Mouse (Mus musculus) forebrain, embryonic 10.5 days (tissue): Measurements from ENCODE around the gene Armc10. TPM values are rescaled to one million over a fixed set of nuclear protein-coding genes. Genes with fewer than 3 reads are reported as not detected.
A peak's percentile ranks its signal among the peaks of the same experiment; 100 is the strongest.
"Not testable (repeated sequence)": the region's sequence is repeated elsewhere in the genome, so short reads cannot be mapped to it uniquely, and the experiment has no call there.

Experiments used
- DNase-seq: peaks from one replicate; pipeline ENCODE4 v3.0.0-alpha.2; 2017; ENCODE audit warnings: low spot score; ENCODE audit errors: extremely low spot score
- H3K27ac ChIP-seq: fragments of 300-500 bp; sonication (generic); 2 replicates; pipeline ENCODE4 v1.5.1; 2016; ENCODE audit warnings: mild to moderate bottlenecking
- H3K27me3 ChIP-seq: fragments of 300-500 bp; sonication (generic); 2 replicates; pipeline ENCODE4 v1.6.1; 2016; ENCODE audit warnings: mild to moderate bottlenecking; ENCODE audit not compliant: poor library complexity, severe bottlenecking
- H3K36me3 ChIP-seq: fragments of 300-500 bp; sonication (generic); replicated peaks from 2 replicates; pipeline ENCODE4 v1.6.1; 2016; ENCODE audit warnings: mild to moderate bottlenecking, moderate library complexity
- H3K4me1 ChIP-seq: fragments of 300-500 bp; sonication (generic); 2 replicates; pipeline ENCODE4 v1.6.1; 2016
- H3K4me3 ChIP-seq: fragments of 300-500 bp; sonication (generic); 2 replicates; pipeline ENCODE4 v1.5.1; 2016; ENCODE audit warnings: mild to moderate bottlenecking, moderate library complexity
- H3K9me3 ChIP-seq: fragments of 300-500 bp; sonication (generic); 2 replicates; pipeline ENCODE4 v1.6.1; 2016; ENCODE audit warnings: mild to moderate bottlenecking, moderate library complexity
- WGBS: fragments of 180-500 bp; shearing (Covaris S2); methylation state at CpG from one replicate; pipeline ENCODE4 v1.1.7; 2016; 5-methylcytosine and 5-hydroxymethylcytosine counted together
- polyA plus RNA-seq: library from polyadenylated mRNA; unstranded; fragments of >200 nt; fragmentation: Nextera tagmentation; extraction: Ambion mirVana; gene quantifications from 2 replicates; pipeline ENCODE4 v1.2.1, GENCODE M21; 2016

Armc10 gene
- polyA plus RNA-seq, 1 experiment from 2014 or later: 64.6 TPM

- not testable (repeated sequence) for H3K27ac ChIP-seq, DNase-seq, H3K9me3 ChIP-seq, H3K36me3 ChIP-seq, H3K27me3 ChIP-seq
- peaks cover 18% of the 10 kb centered on the region for H3K4me1 ChIP-seq
- peak overlapping the region; percentile 76 for H3K4me3 ChIP-seq
- 87% methylated on average over 3 of the region's 3 CpGs for WGBS
Measured at GRCm38 (mm10) chr5:21699555-21699954, 53.9 kb downstream of the Armc10 start.

DNA sequence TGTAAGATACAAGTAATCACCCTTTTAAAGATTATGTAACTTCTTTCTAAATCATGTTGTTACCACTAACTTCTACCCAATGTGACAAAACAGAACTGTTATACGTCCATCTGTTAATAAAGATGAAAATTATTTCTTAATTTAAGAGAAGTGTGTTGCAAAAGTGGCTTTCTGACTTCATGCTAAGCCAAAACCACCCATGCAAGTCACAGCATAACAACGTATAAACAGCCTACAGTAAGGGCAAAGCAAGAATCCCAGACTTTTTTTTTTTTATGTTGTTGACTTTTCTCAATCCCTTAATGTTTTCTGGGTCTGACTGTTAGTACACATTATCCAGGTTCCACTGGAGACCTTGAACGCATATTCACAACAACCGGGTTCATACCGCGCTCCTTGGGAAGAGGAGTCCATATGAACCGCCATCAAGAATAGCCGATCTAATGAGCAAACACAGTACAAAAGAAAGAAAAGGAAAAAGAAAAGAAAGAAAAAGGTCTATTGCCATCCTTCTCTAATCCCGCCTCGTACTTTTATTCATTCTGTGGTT lies 54.7 kb downstream of the Armc10 start:
- DNase-seq: no peak
- peaks cover 18% of the 10 kb centered on the region for H3K4me1 ChIP-seq
- H3K9me3 ChIP-seq: no peaks in the 10 kb centered on the region
- peak overlapping the region; percentile 76 for H3K4me3 ChIP-seq
- H3K27ac ChIP-seq: peak overlapping the region; percentile 99
- 16% methylated on average over 10 of the region's 10 CpGs for WGBS
- no peaks in the 10 kb centered on the region for H3K36me3 ChIP-seq
- no peaks in the 10 kb centered on the region for H3K27me3 ChIP-seq

GRCm38 (mm10) chr5:21700934-21701333 lies 55.3 kb downstream of the Armc10 start:
- no peaks in the 10 kb centered on the region for H3K36me3 ChIP-seq
- H3K27ac ChIP-seq: peak overlapping the region; percentile 99
- no peak for DNase-seq
- H3K4me1 ChIP-seq: peaks cover 18% of the 10 kb centered on the region
- no peaks in the 10 kb centered on the region for H3K27me3 ChIP-seq
- WGBS: under 1% methylated on average over 22 of the region's 22 CpGs
- peak overlapping the region; percentile 76 for H3K4me3 ChIP-seq
- H3K9me3 ChIP-seq: no peaks in the 10 kb centered on the region

- peaks cover 3% of the 10 kb centered on the region for H3K9me3 ChIP-seq
- WGBS: under 1% methylated on average over 58 of the region's 59 CpGs
- no peaks in the 10 kb centered on the region for H3K36me3 ChIP-seq
- H3K27ac ChIP-seq: peak within 1 kb of the TSS; percentile 99
- H3K4me3 ChIP-seq: peak within 1 kb of the TSS; percentile 76
- peak; percentile 99 for DNase-seq
- peaks cover 18% of the 10 kb centered on the region for H3K4me1 ChIP-seq
- no peaks in the 10 kb centered on the region for H3K27me3 ChIP-seq
Measured at GRCm38 (mm10) chr5:21701351-21702008, 55.9 kb downstream of the Armc10 start, which contains the start of gene Napepld. Gene Napepld (minus strand): TSS chr5:21701396.

GRCm38 (mm10) chr5:21702009-21702364 lies 56.4 kb downstream of the Armc10 start:
- peaks cover 18% of the 10 kb centered on the region for H3K4me1 ChIP-seq
- peak overlapping the region; percentile 99 for H3K27ac ChIP-seq
- DNase-seq: no peak
- no peaks in the 10 kb centered on the region for H3K36me3 ChIP-seq
- no peaks in the 10 kb centered on the region for H3K27me3 ChIP-seq
- 60% methylated on average over 2 of the region's 2 CpGs for WGBS
- peaks cover 4% of the 10 kb centered on the region for H3K9me3 ChIP-seq
- peak overlapping the region; percentile 76 for H3K4me3 ChIP-seq

DNA sequence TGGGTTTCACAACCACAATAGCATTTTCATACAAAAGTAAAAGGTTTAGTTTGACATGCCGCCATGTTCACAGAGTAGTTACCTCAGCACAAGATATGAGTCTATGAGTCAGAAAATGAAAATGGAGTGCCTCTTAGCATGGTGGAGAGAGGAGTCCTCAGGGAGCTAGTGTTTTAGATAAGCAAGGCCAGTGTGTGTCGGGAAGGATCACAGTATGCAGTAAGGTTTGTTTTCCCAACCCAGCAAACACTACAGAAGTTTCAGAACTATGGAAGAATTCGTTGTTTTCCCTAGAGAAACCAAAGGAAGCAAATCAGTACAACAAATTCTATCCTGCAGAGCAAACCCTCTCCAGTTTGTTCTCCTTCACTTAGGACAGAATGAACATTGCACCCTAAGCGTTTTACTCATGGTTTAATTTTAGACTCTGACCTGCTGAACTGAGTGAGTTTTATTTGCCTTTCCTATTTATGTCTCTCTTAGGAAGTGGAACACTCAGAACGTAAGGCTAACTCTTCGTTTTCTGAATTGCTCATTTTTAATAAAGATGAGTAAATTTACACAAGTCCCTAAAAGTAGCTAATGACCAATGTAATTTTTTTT lies 57.4 kb downstream of the Armc10 start:
- WGBS: 92% methylated on average over 6 of the region's 6 CpGs
- no peaks in the 10 kb centered on the region for H3K27me3 ChIP-seq
- H3K9me3 ChIP-seq: peaks cover 4% of the 10 kb centered on the region
- no peaks in the 10 kb centered on the region for H3K36me3 ChIP-seq
- peaks cover 18% of the 10 kb centered on the region for H3K4me1 ChIP-seq
- H3K4me3 ChIP-seq: no peak overlapping the region
- H3K27ac ChIP-seq: no peak overlapping the region
- DNase-seq: no peak

DNA sequence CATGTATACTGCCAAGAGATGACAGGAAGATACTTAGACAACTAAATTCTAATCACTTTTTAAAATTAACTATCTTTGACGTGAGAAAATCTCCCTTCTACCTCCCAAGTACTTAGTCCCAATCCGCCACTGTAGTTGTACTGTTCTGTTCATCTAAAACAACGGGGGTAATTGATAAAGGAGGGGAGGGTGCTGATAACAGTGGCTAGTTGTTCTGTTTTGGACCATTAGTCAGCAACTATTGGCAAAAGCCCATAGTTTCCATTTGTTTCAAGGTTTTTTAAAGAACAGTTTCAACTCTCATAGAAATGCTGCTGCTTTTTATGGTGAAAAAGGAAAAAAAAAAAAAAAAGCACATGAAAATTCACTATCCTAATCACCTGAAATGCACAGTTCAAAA lies 58.1 kb downstream of the Armc10 start:
- H3K27me3 ChIP-seq: no peaks in the 10 kb centered on the region
- H3K36me3 ChIP-seq: no peaks in the 10 kb centered on the region
- H3K4me3 ChIP-seq: no peak overlapping the region
- peaks cover 4% of the 10 kb centered on the region for H3K9me3 ChIP-seq
- H3K27ac ChIP-seq: no peak overlapping the region
- no peak for DNase-seq
- 79% methylated on average over 3 of the region's 3 CpGs for WGBS
- H3K4me1 ChIP-seq: peaks cover 18% of the 10 kb centered on the region

- no peaks in the 10 kb centered on the region for H3K27me3 ChIP-seq
- no peak overlapping the region for H3K4me3 ChIP-seq
- H3K27ac ChIP-seq: no peak overlapping the region
- DNase-seq: no peak
- H3K4me1 ChIP-seq: peaks cover 8% of the 10 kb centered on the region; the same call in 1 of the 2 replicates
- peaks cover 4% of the 10 kb centered on the region for H3K9me3 ChIP-seq
- 97% methylated on average over 4 of the region's 4 CpGs for WGBS
- H3K36me3 ChIP-seq: no peaks in the 10 kb centered on the region
Measured at GRCm38 (mm10) chr5:21706546-21706945, 60.9 kb downstream of the Armc10 start.

GRCm38 (mm10) chr5:21708011-21708410 lies 62.4 kb downstream of the Armc10 start:
- not testable (repeated sequence) for H3K4me1 ChIP-seq, DNase-seq, H3K9me3 ChIP-seq, H3K36me3 ChIP-seq, H3K27ac ChIP-seq, H3K4me3 ChIP-seq, H3K27me3 ChIP-seq
- WGBS: 89% methylated on average over 8 of the region's 8 CpGs

Other genes starting within 250 kb of the Armc10 start
- gene Ccdc146, start 221.1 kb upstream of the Armc10 start, polyA plus RNA-seq: 0.07 TPM in 1 of 2 replicates, not detected in the other
- gene Fam185a, start 220.9 kb upstream of the Armc10 start, polyA plus RNA-seq: 6.1 and 7.1 TPM in 2 replicates
- gene Lrrc17, start 102.3 kb upstream of the Armc10 start, polyA plus RNA-seq: 2.1 and 3.8 TPM in 2 replicates
- 0.12 and 0.20 TPM in 2 replicates for gene Fbxl13, start 179 bp upstream of the Armc10 start, polyA plus RNA-seq
- gene Napepld, start 55.6 kb downstream of the Armc10 start, polyA plus RNA-seq: 10.7 TPM in 2 replicates
- 83.9 and 87.3 TPM in 2 replicates for gene Pmpcb, start 91.3 kb downstream of the Armc10 start, polyA plus RNA-seq
- gene Dnajc2, start 139.4 kb downstream of the Armc10 start, polyA plus RNA-seq: 99.4 and 114 TPM in 2 replicates
- 253 and 258 TPM in 2 replicates for gene Psmc2, start 139.5 kb downstream of the Armc10 start, polyA plus RNA-seq
- 0.10 and 0.32 TPM in 2 replicates for gene Slc26a5, start 219.8 kb downstream of the Armc10 start, polyA plus RNA-seq